Mouse (Mus musculus) CH12.LX (cell line): ENCODE results near the gene Fli1.

Source experiments
- CHD2 ChIP-seq: IDR thresholded peaks from 2 replicates; pipeline ENCODE4 v1.6.1; 2011; ENCODE audit warnings: low read length, improper control_type of control experiment
- ELF1 ChIP-seq: IDR thresholded peaks from 2 replicates; pipeline ENCODE4 v1.6.1; 2014; ENCODE audit warnings: low read depth, mild to moderate bottlenecking, inconsistent platforms, low read length, improper control_type of control experiment
- ETS1 ChIP-seq: conservative IDR thresholded peaks from 2 replicates; pipeline ENCODE4 v1.6.1; 2012; ENCODE audit warnings: low read depth, mild to moderate bottlenecking, inconsistent platforms, low read length, improper control_type of control experiment, moderate library complexity
- JUND ChIP-seq: conservative IDR thresholded peaks from 2 replicates; pipeline ENCODE4 v1.6.1; 2011; ENCODE audit warnings: low read depth, low read length, improper control_type of control experiment
- KAT2A ChIP-seq: IDR thresholded peaks from 2 replicates; pipeline ENCODE4 v1.6.1; 2012; ENCODE audit warnings: low read length, improper control_type of control experiment, inconsistent platforms; ENCODE audit not compliant: insufficient replicate concordance
- MAX ChIP-seq: IDR thresholded peaks from 2 replicates; pipeline ENCODE4 v1.6.1; 2011; ENCODE audit warnings: low read length, improper control_type of control experiment
- MAZ ChIP-seq: IDR thresholded peaks from 2 replicates; pipeline ENCODE4 v1.6.1; 2012; ENCODE audit warnings: low read depth, mild to moderate bottlenecking, inconsistent platforms, low read length, improper control_type of control experiment, moderate library complexity
- POLR2A ChIP-seq: IDR thresholded peaks from 2 replicates; pipeline ENCODE4 v1.6.1; 2011; ENCODE audit warnings: low read depth, mild to moderate bottlenecking, improper control_type of control experiment, low read length

GRCm38 (mm10) chr9:32499469-32499868 is 43.2 kb downstream of the Fli1 start:
- no peak; the same call in 1 of the 2 replicates for TF ChIP-seq POLR2A
- peak; percentile 66; the same call in 1 of the 2 replicates for TF ChIP-seq CHD2
- no peak for TF ChIP-seq JUND
- TF ChIP-seq MAX, result no peak
- TF ChIP-seq MAZ, result no peak
- no peak for TF ChIP-seq ETS1
- TF ChIP-seq KAT2A, result no peak
- peak; percentile 65; the same call in 1 of the 2 replicates for TF ChIP-seq ELF1
